Mouse (Mus musculus) bone marrow, adult 2 months (tissue): ENCODE measurements around the gene Rab40c.

Source experiments
- CTCF ChIP-seq: fragments of 200-500 bp; IDR thresholded peaks from 2 replicates; pipeline ENCODE4 v1.5.1; 2011; ENCODE audit warnings: low read length, control low read depth; ENCODE audit not compliant: control insufficient read depth, insufficient read depth
- POLR2A ChIP-seq: fragments of 200-500 bp; IDR thresholded peaks from 2 replicates; pipeline ENCODE4 v1.6.1; 2011; ENCODE audit warnings: low read depth, mild to moderate bottlenecking, control low read depth, low read length, borderline replicate concordance; ENCODE audit not compliant: control insufficient read depth

DNA sequence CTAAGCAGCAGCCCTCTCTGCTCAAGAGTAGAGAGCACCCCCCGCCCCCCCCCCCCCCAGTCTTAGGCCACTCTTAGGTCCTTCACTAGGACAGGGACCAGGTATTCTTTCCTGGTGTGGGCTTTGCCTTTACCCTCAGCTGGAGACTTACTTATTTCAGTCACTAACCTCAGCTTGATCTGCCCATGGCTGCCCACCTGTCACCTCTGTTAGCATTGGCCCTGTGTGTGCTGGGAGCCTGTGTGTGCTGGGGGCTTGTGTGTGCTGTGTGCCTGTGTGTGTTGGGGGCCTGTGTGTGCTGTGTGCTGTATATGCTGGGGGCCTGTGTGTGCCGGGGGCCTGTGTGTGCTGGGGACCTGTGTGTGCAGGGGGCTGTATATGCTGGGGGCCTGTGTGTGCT is 35.1 kb upstream of the Rab40c start:
- TF ChIP-seq POLR2A: no peak
- TF ChIP-seq CTCF: no peak
